Mouse (Mus musculus) heart, postnatal 0 days (tissue): ENCODE measurements around the gene Cox17.

ENCODE experiments used
- CTCF ChIP-seq: IDR thresholded peaks from 2 replicates; pipeline ENCODE4 v1.5.1; 2016; ENCODE audit warnings: antibody characterized with exemption, control low read depth, low read depth
- EP300 ChIP-seq: IDR thresholded peaks from 2 replicates; pipeline ENCODE4 v1.6.1; 2016; ENCODE audit warnings: antibody characterized with exemption, low read depth

GRCm38 (mm10) chr16:38352031-38352430 is 5.2 kb downstream of the Cox17 start:
- TF ChIP-seq CTCF, result no peak
- TF ChIP-seq EP300, result no peak
